Mouse (Mus musculus) kidney, postnatal 25 days (tissue): ENCODE data around the gene Fam221b.

ENCODE experiments used
- DNase-seq, 2 experiments: peaks; one replicate each; pipeline ENCODE4 v3.0.0; 2021; ENCODE audit warnings: mixed read lengths in 2 of 2

Gene Fam221b

DNA sequence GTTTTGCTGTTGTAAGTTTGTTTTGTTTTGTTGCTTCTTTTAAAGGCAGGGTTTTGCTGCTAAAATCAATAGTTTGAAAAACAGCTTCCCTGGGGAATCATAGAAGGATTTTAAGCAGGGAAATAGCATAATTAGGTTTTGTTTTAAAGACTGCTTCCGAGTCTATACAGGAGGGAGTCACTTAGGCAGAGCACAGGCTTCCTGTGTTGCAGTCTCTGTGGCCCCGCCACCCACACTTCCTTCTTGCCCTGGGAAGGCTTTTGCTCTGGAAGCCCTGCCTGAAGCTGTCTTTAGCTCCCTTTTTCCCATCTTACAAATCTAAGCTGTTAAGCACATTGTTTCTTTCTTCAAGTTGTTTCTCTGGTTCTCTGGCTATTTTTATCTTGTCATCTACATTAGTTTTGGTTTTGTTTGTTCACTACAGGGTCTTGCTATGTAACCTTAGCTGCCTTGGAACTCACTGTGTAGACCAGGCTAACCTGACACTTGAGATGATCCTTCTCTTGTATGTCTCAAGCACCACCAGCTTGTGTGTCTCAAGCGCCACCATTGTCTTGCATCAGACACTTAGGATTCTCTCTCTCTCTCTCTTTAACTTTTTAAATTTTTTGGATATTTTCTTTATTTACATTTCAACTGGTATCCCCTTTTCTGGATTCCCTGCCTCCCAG, 55.8 kb downstream of the Fam221b start:
- peak in 1 of 2 experiments; percentile 15 for DNase-seq

DNA sequence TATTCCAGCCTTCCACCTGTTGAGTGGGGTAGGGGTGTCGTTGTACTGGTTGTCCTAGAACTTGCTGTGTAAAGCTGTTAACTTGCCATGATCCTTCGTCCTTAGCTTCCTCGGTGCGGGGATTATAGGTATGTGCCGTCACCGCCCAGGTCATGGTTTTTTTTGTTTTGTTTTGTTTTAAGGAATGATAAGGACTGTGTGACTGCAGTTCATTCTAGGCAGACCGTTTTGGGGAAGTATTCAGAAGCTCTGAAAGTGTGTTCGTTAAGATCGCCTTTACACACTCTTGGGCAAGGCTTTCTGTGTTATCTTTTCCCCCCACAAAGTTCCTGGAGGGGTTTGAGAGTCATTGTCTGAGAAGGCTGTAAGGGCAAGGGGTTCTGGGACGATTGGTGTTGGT, 56.4 kb downstream of the Fam221b start:
- no peak for DNase-seq
